Mouse (Mus musculus): ENCODE results near the gene Acot1. TPM values are rescaled to one million over a fixed set of nuclear protein-coding genes. Genes with fewer than 3 reads are reported as not detected.
A peak's percentile ranks its signal among the peaks of the same experiment; 100 is the strongest.

Gene Acot1
- polyA plus RNA-seq, 1 experiment from 2014 or later = 36.0 TPM

GRCm38 (mm10) chr12:84053679-84054391 is 44.5 kb downstream of the Acot1 start:
- Histone ChIP-seq H3K27ac (replicated peaks; ENCODE audit: low read depth, low read length) (no peak overlapping the region), H3K27me3 (ENCODE audit: control insufficient read depth, insufficient read depth, low read length) (peaks cover 6% of the 10 kb centered on the region; the same call in 1 of the 2 replicates)

GRCm38 (mm10) chr12:84060946-84061345 is 51.7 kb downstream of the Acot1 start:
- DNase-seq (ENCODE audit: low spot score) (no peak), ATAC-seq (replicated peaks; ENCODE audit: insufficient number of reproducible peaks, low FRiP score, low TSS enrichment, low read depth) (no peak)
- no peaks in the 10 kb centered on the region for H3K4me1 ChIP-seq (ENCODE audit: control insufficient read depth, insufficient read depth, low read length)
- H3K4me2 ChIP-seq (ENCODE audit: low read depth, low read length) = no peak overlapping the region
- H3K9ac ChIP-seq (replicated peaks; ENCODE audit: low read length) = no peak overlapping the region
- no peak overlapping the region for H3K4me3 ChIP-seq (ENCODE audit: low read depth, low read length)
- WGBS = 25% methylated on average over 2 of the region's 2 CpGs
- no peaks in the 10 kb centered on the region for H3K9me3 ChIP-seq (replicated peaks; ENCODE audit: control insufficient read depth, low read length)
- no peaks in the 10 kb centered on the region for H3K36me3 ChIP-seq (replicated peaks; ENCODE audit: control insufficient read depth, insufficient read depth, low read depth, low read length)
- no peak overlapping the region for H3K27ac ChIP-seq (replicated peaks; ENCODE audit: low read depth, low read length)
- no peaks in the 10 kb centered on the region for H3K27me3 ChIP-seq (ENCODE audit: control insufficient read depth, insufficient read depth, low read length)

More at GRCm38 (mm10) chr12:84053679-84054391, 44.5 kb downstream of the Acot1 start:
- H3K36me3 ChIP-seq (replicated peaks; ENCODE audit: control insufficient read depth, insufficient read depth, low read depth, low read length) = no peaks in the 10 kb centered on the region
- ATAC-seq (replicated peaks; ENCODE audit: insufficient number of reproducible peaks, low FRiP score, low TSS enrichment, low read depth) = no peak
- DNase-seq (ENCODE audit: low spot score) = peak; percentile 62
- no peaks in the 10 kb centered on the region for H3K4me1 ChIP-seq (ENCODE audit: control insufficient read depth, insufficient read depth, low read length)
- peak overlapping the region; percentile 38 for H3K4me3 ChIP-seq (ENCODE audit: low read depth, low read length)
- peak overlapping the region; percentile 78 for H3K4me2 ChIP-seq (ENCODE audit: low read depth, low read length)
- 3% methylated on average over 40 of the region's 46 CpGs for WGBS
- H3K9ac ChIP-seq (replicated peaks; ENCODE audit: low read length) = peak overlapping the region; percentile 50
- no peaks in the 10 kb centered on the region for H3K9me3 ChIP-seq (replicated peaks; ENCODE audit: control insufficient read depth, low read length)

GRCm38 (mm10) chr12:84062336-84062735 is 53.0 kb downstream of the Acot1 start:
- 91% methylated on average over 20 of the region's 20 CpGs for WGBS
- ATAC-seq (replicated peaks; ENCODE audit: insufficient number of reproducible peaks, low FRiP score, low TSS enrichment, low read depth) (no peak), DNase-seq (ENCODE audit: low spot score) (no peak)
- Histone ChIP-seq H3K4me2 (ENCODE audit: low read depth, low read length) (no peak overlapping the region), H3K36me3 (replicated peaks; ENCODE audit: control insufficient read depth, insufficient read depth, low read depth, low read length) (no peaks in the 10 kb centered on the region), H3K27me3 (ENCODE audit: control insufficient read depth, insufficient read depth, low read length) (no peaks in the 10 kb centered on the region), H3K4me1 (ENCODE audit: control insufficient read depth, insufficient read depth, low read length) (no peaks in the 10 kb centered on the region), H3K9ac (replicated peaks; ENCODE audit: low read length) (no peak overlapping the region), H3K4me3 (ENCODE audit: low read depth, low read length) (no peak overlapping the region), H3K27ac (replicated peaks; ENCODE audit: low read depth, low read length) (no peak overlapping the region), H3K9me3 (replicated peaks; ENCODE audit: control insufficient read depth, low read length) (no peaks in the 10 kb centered on the region)

- Histone ChIP-seq H3K4me1 (ENCODE audit: control insufficient read depth, insufficient read depth, low read length) (no peaks in the 10 kb centered on the region), H3K4me2 (ENCODE audit: low read depth, low read length) (no peak overlapping the region), H3K27me3 (ENCODE audit: control insufficient read depth, insufficient read depth, low read length) (no peaks in the 10 kb centered on the region; the same call in 1 of the 2 replicates), H3K4me3 (ENCODE audit: low read depth, low read length) (no peak overlapping the region), H3K27ac (replicated peaks; ENCODE audit: low read depth, low read length) (no peak overlapping the region), H3K36me3 (replicated peaks; ENCODE audit: control insufficient read depth, insufficient read depth, low read depth, low read length) (no peaks in the 10 kb centered on the region), H3K9me3 (replicated peaks; ENCODE audit: control insufficient read depth, low read length) (no peaks in the 10 kb centered on the region), H3K9ac (replicated peaks; ENCODE audit: low read length) (no peak overlapping the region)
- 67% methylated on average over 5 of the region's 5 CpGs for WGBS
- no peak for ATAC-seq (replicated peaks; ENCODE audit: insufficient number of reproducible peaks, low FRiP score, low TSS enrichment, low read depth)
- DNase-seq (ENCODE audit: low spot score) = no peak
Measured at GRCm38 (mm10) chr12:84063228-84063627, 53.9 kb downstream of the Acot1 start.

GRCm38 (mm10) chr12:84063833-84064232 is 54.5 kb downstream of the Acot1 start:
- H3K36me3 ChIP-seq (replicated peaks; ENCODE audit: control insufficient read depth, insufficient read depth, low read depth, low read length) = no peaks in the 10 kb centered on the region
- WGBS = 85% methylated on average over 2 of the region's 2 CpGs
- H3K4me1 ChIP-seq (ENCODE audit: control insufficient read depth, insufficient read depth, low read length) = no peaks in the 10 kb centered on the region
- H3K4me2 ChIP-seq (ENCODE audit: low read depth, low read length) = no peak overlapping the region
- no peaks in the 10 kb centered on the region for H3K9me3 ChIP-seq (replicated peaks; ENCODE audit: control insufficient read depth, low read length)
- no peak overlapping the region for H3K4me3 ChIP-seq (ENCODE audit: low read depth, low read length)
- H3K9ac ChIP-seq (replicated peaks; ENCODE audit: low read length) = no peak overlapping the region
- no peak for DNase-seq (ENCODE audit: low spot score)
- ATAC-seq (replicated peaks; ENCODE audit: insufficient number of reproducible peaks, low FRiP score, low TSS enrichment, low read depth) = no peak
- no peak overlapping the region for H3K27ac ChIP-seq (replicated peaks; ENCODE audit: low read depth, low read length)
- peaks cover 3% of the 10 kb centered on the region; the same call in 1 of the 2 replicates for H3K27me3 ChIP-seq (ENCODE audit: control insufficient read depth, insufficient read depth, low read length)

- H3K9ac ChIP-seq (replicated peaks; ENCODE audit: low read length) = no peak overlapping the region
- WGBS = 74% methylated on average over 8 of the region's 8 CpGs
- DNase-seq (ENCODE audit: low spot score) = no peak
- no peak overlapping the region for H3K27ac ChIP-seq (replicated peaks; ENCODE audit: low read depth, low read length)
- no peaks in the 10 kb centered on the region for H3K9me3 ChIP-seq (replicated peaks; ENCODE audit: control insufficient read depth, low read length)
- no peaks in the 10 kb centered on the region for H3K4me1 ChIP-seq (ENCODE audit: control insufficient read depth, insufficient read depth, low read length)
- H3K4me3 ChIP-seq (ENCODE audit: low read depth, low read length) = no peak overlapping the region
- no peak for ATAC-seq (replicated peaks; ENCODE audit: insufficient number of reproducible peaks, low FRiP score, low TSS enrichment, low read depth)
- no peaks in the 10 kb centered on the region for H3K36me3 ChIP-seq (replicated peaks; ENCODE audit: control insufficient read depth, insufficient read depth, low read depth, low read length)
- no peak overlapping the region for H3K4me2 ChIP-seq (ENCODE audit: low read depth, low read length)
- peaks cover 7% of the 10 kb centered on the region; the same call in 1 of the 2 replicates for H3K27me3 ChIP-seq (ENCODE audit: control insufficient read depth, insufficient read depth, low read length)
Measured at GRCm38 (mm10) chr12:84064621-84065020, 55.3 kb downstream of the Acot1 start.

- no peak for DNase-seq (ENCODE audit: low spot score)
- H3K4me2 ChIP-seq (ENCODE audit: low read depth, low read length) = no peak overlapping the region
- peaks cover 7% of the 10 kb centered on the region; the same call in 1 of the 2 replicates for H3K27me3 ChIP-seq (ENCODE audit: control insufficient read depth, insufficient read depth, low read length)
- 83% methylated on average over 4 of the region's 4 CpGs for WGBS
- no peak overlapping the region for H3K9ac ChIP-seq (replicated peaks; ENCODE audit: low read length)
- ATAC-seq (replicated peaks; ENCODE audit: insufficient number of reproducible peaks, low FRiP score, low TSS enrichment, low read depth) = no peak
- no peaks in the 10 kb centered on the region for H3K9me3 ChIP-seq (replicated peaks; ENCODE audit: control insufficient read depth, low read length)
- no peaks in the 10 kb centered on the region for H3K36me3 ChIP-seq (replicated peaks; ENCODE audit: control insufficient read depth, insufficient read depth, low read depth, low read length)
- H3K27ac ChIP-seq (replicated peaks; ENCODE audit: low read depth, low read length) = no peak overlapping the region
- no peaks in the 10 kb centered on the region for H3K4me1 ChIP-seq (ENCODE audit: control insufficient read depth, insufficient read depth, low read length)
- no peak overlapping the region for H3K4me3 ChIP-seq (ENCODE audit: low read depth, low read length)
Measured at GRCm38 (mm10) chr12:84067752-84068151, 58.5 kb downstream of the Acot1 start.
